Mouse (Mus musculus) lung, postnatal 36 days (tissue): ENCODE results near the gene Hmgb1.
A peak's percentile ranks its signal among the peaks of the same experiment; 100 is the strongest.
"Not testable (repeated sequence)": the region's sequence is repeated elsewhere in the genome, so short reads cannot be mapped to it uniquely, and the experiment has no call there.

Source experiments
- DNase-seq: peaks from one replicate; pipeline ENCODE4 v3.0.0; 2022; ENCODE audit warnings: mixed read lengths

The Hmgb1 gene

GRCm38 (mm10) chr5:149143766-149144375 is 40.4 kb downstream of the Hmgb1 start:
- DNase-seq: peak; percentile 30

- not testable (repeated sequence) for DNase-seq
Observed at GRCm38 (mm10) chr5:149141155-149141554, 43.1 kb downstream of the Hmgb1 start.

GRCm38 (mm10) chr5:149140336-149140735 is 44.0 kb downstream of the Hmgb1 start:
- DNase-seq: no peak

GRCm38 (mm10) chr5:149138087-149138486 is 46.2 kb downstream of the Hmgb1 start:
- not testable (repeated sequence) for DNase-seq

- no peak for DNase-seq
Observed at GRCm38 (mm10) chr5:149137447-149137846, 46.8 kb downstream of the Hmgb1 start.

GRCm38 (mm10) chr5:149136933-149137365 is 47.3 kb downstream of the Hmgb1 start:
- peak; percentile 12 for DNase-seq

GRCm38 (mm10) chr5:149135455-149136354 is 48.6 kb downstream of the Hmgb1 start:
- no peak for DNase-seq

- DNase-seq: no peak
Observed at GRCm38 (mm10) chr5:149134751-149135454, 49.4 kb downstream of the Hmgb1 start.

- peak; percentile 38 for DNase-seq
Observed at GRCm38 (mm10) chr5:149128473-149128872, 55.8 kb downstream of the Hmgb1 start.

- DNase-seq: no peak
Observed at GRCm38 (mm10) chr5:149123795-149124194, 60.5 kb downstream of the Hmgb1 start.

- DNase-seq: no peak
Observed at GRCm38 (mm10) chr5:149119341-149119881, 64.9 kb downstream of the Hmgb1 start.

GRCm38 (mm10) chr5:149117815-149118547 is 66.3 kb downstream of the Hmgb1 start:
- DNase-seq: no peak

- no peak for DNase-seq
Observed at GRCm38 (mm10) chr5:149114587-149114986, 69.7 kb downstream of the Hmgb1 start.

- no peak for DNase-seq
Observed at GRCm38 (mm10) chr5:149114034-149114433, 70.3 kb downstream of the Hmgb1 start.

GRCm38 (mm10) chr5:149113439-149113838 is 70.8 kb downstream of the Hmgb1 start:
- no peak for DNase-seq

GRCm38 (mm10) chr5:149112559-149112958 is 71.7 kb downstream of the Hmgb1 start:
- no peak for DNase-seq

GRCm38 (mm10) chr5:149109220-149109619 is 75.1 kb downstream of the Hmgb1 start:
- no peak for DNase-seq

GRCm38 (mm10) chr5:149108178-149108577 is 76.1 kb downstream of the Hmgb1 start:
- DNase-seq: no peak

- DNase-seq: no peak
Observed at GRCm38 (mm10) chr5:149107566-149107965, 76.7 kb downstream of the Hmgb1 start.

- no peak for DNase-seq
Observed at GRCm38 (mm10) chr5:149104096-149104725, 80.1 kb downstream of the Hmgb1 start.

- no peak for DNase-seq
Observed at GRCm38 (mm10) chr5:149101869-149102268, 82.4 kb downstream of the Hmgb1 start.

GRCm38 (mm10) chr5:149100091-149100490 is 84.2 kb downstream of the Hmgb1 start:
- no peak for DNase-seq
